Mouse (Mus musculus) cortical plate, adult 2 months (tissue): Measurements from ENCODE around the gene Lmntd1.

Experiments
- CTCF ChIP-seq: fragments of 200-500 bp; IDR thresholded peaks from 2 replicates; pipeline ENCODE4 v1.5.1; 2011; ENCODE audit warnings: mild to moderate bottlenecking, control low read depth, low read length; ENCODE audit not compliant: insufficient read depth; ENCODE audit errors: extremely low read depth
- POLR2A ChIP-seq: fragments of 200-500 bp; IDR thresholded peaks from 2 replicates; pipeline ENCODE4 v1.6.1; 2011; ENCODE audit warnings: mild to moderate bottlenecking, low read length, control low read depth; ENCODE audit not compliant: insufficient read depth; ENCODE audit errors: extremely low read depth

DNA sequence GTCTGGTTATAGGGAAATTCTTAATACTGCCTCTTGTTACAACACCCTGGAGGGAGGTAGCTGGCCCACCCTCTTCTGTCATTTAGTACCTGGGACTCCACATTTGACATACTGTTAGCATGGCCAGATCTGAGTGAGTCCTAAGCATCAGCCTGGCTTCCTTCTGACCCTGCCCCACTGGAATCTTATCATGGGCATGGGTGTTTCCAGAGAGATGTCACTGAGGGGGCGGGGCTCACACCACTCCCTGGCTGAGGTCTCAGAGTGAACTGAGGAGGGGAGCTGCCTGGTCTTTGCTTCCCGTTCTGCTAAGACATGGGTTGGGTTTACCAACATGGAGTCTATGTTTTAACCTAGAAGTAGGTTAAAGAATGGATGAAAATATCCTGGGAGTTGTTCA, 37.9 kb upstream of the Lmntd1 start:
- TF ChIP-seq CTCF: no peak
- no peak for TF ChIP-seq POLR2A
